Mouse (Mus musculus): Measurements from ENCODE around the gene Gm21776. TPM values are rescaled to one million over a fixed set of nuclear protein-coding genes. Genes with fewer than 3 reads are reported as not detected.
"Not testable (repeated sequence)": the region's sequence is repeated elsewhere in the genome, so short reads cannot be mapped to it uniquely, and the experiment has no call there.

Gene Gm21776
- not detected for total RNA-seq (2022)

GRCm38 (mm10) chrY:76378362-76378761 lies at the start of gene Gm21776:
Gene Gm21776 (plus strand): TSS chrY:76378662.
- DNase-seq, result not testable (repeated sequence)

All from adrenal gland, adult 8-10 months (tissue).